ENCODE assay signal across 36 mouse cellular contexts in the genomic region with DNA sequence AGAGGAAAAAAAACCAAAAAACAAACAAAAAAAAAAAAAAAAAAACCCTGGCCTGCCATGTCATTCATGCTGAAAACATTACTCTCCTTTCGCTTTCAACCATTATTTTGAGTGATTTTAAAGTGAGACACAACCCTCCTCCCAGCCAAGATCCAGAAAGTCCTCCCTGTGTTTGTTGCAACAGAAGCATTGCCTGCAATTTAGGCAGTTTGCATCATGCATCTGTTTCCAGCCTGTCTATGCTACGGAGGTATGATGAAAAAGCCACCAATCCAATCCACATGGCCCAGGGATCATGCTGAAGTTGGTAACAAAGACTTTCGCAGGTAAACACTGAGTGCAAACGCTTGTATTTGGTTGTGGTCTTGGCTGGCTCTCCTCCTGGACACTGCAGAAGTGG.
"Had no signal": no experiment of that assay in that cellular context is flagged by ENCODE, and none has a peak within 500 bp of the region (broad histone marks: within the 10 kb centered on the region; RNA-seq: fewer than 3 reads in every experiment).

No protein-coding gene starts in this region.

- H3K27ac ChIP-seq: heart, embryonic 10.5 days; heart, embryonic 13.5 days; heart, embryonic 15.5 days; hindbrain, embryonic 10.5 days; hindbrain, embryonic 12.5 days; hindbrain, embryonic 13.5 days; hindbrain, embryonic 14.5 days; hindbrain, embryonic 15.5 days; hindbrain, postnatal 0 days; intestine, embryonic 15.5 days; kidney, embryonic 15.5 days; kidney, postnatal 0 days; layer of hippocampus, adult 2 months; left cerebral cortex, adult 2 months had no signal

- H3K4me1 ChIP-seq: heart, embryonic 10.5 days; heart, embryonic 12.5 days; heart, embryonic 13.5 days; heart, embryonic 15.5 days; hindbrain, embryonic 12.5 days; hindbrain, embryonic 15.5 days; intestine, embryonic 15.5 days had no signal

- DNase-seq: heart, postnatal 10 days; heart, postnatal 14 days; heart, postnatal 36 days; heart, postnatal 4 days; kidney, adult 11 months; kidney, adult 18-20 months; kidney, adult 2 months; kidney, adult 8-10 months; kidney, adult 9 months; kidney, postnatal 10 days; kidney, postnatal 14 days; kidney, postnatal 25 days; kidney, postnatal 36 days; kidney, postnatal 4 days; layer of hippocampus, adult 9-11 months; layer of hippocampus, postnatal 36 days had no signal

- H3K9me3 ChIP-seq: hindbrain, embryonic 15.5 days; intestine, embryonic 15.5 days had no signal

- H3K4me3 ChIP-seq: heart, embryonic 10.5 days; heart, embryonic 12.5 days; heart, embryonic 13.5 days; heart, embryonic 15.5 days; hindbrain, embryonic 10.5 days; hindbrain, embryonic 12.5 days; hindbrain, embryonic 13.5 days; hindbrain, embryonic 15.5 days; intestine, embryonic 15.5 days; kidney, embryonic 15.5 days; layer of hippocampus, adult 2 months; left cerebral cortex, adult 2 months had no signal

- H3K9ac ChIP-seq: heart, embryonic 12.5 days; heart, embryonic 13.5 days; heart, embryonic 15.5 days; hindbrain, embryonic 12.5 days; hindbrain, embryonic 13.5 days; hindbrain, embryonic 14.5 days; hindbrain, embryonic 15.5 days; intestine, embryonic 15.5 days; kidney, embryonic 15.5 days had no signal

- H3K4me2 ChIP-seq: heart, embryonic 11.5 days; heart, embryonic 12.5 days; heart, embryonic 13.5 days; heart, embryonic 15.5 days; hindbrain, embryonic 12.5 days; hindbrain, embryonic 13.5 days; hindbrain, embryonic 14.5 days; hindbrain, embryonic 15.5 days; intestine, embryonic 15.5 days; kidney, embryonic 15.5 days had no signal

- ATAC-seq: hindbrain, embryonic 16.5 days; hindbrain, postnatal 0 days; inflammation-experienced regulatory T-cells, adult 6 months; intestine, embryonic 15.5 days; intestine, embryonic 16.5 days; intestine, postnatal 0 days had no signal

- H3K27me3 ChIP-seq: heart, embryonic 12.5 days; heart, embryonic 13.5 days; heart, embryonic 15.5 days; hindbrain, embryonic 12.5 days; hindbrain, embryonic 13.5 days; hindbrain, embryonic 15.5 days; intestine, embryonic 15.5 days; kidney, embryonic 15.5 days had no signal

- H3K36me3 ChIP-seq: heart, embryonic 10.5 days; heart, embryonic 12.5 days; heart, embryonic 15.5 days; intestine, embryonic 15.5 days had no signal
